Mouse (Mus musculus) heart, adult 2 months (tissue): ENCODE results near the gene Swsap1.

ENCODE experiments used
- EP300 ChIP-seq: fragments of 200-500 bp; IDR thresholded peaks from 2 replicates; pipeline ENCODE4 v1.6.1; 2011; ENCODE audit warnings: low read depth, low read length, control low read depth; ENCODE audit not compliant: insufficient read depth
- POLR2A ChIP-seq: fragments of 200-500 bp; IDR thresholded peaks from 2 replicates; pipeline ENCODE4 v1.6.1; 2011; ENCODE audit warnings: mild to moderate bottlenecking, low read depth, low read length, control low read depth; ENCODE audit not compliant: insufficient read depth

DNA sequence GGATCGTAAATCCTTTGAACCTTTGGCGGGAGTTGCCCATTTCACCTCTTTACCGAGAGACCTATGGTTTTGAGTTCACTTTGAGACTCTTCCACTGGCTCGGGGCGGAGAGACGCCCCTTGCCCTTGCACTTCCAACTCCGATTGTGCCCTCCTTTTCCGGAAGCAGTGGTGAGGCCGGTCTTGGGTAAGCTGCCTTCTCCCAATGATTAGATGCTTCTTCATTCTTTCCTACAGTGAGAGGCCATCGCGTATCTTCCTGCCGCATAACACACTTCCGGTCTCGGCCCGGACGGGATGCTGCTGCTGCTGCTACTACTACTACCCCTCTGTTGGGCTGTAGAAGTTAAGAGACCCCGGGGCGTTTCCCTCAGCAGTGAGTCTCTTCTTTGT, 47.6 kb downstream of the Swsap1 start:
- no peak for TF ChIP-seq EP300
- TF ChIP-seq POLR2A = no peak
